Mouse (Mus musculus): ENCODE data around the gene S100pbp. TPM values are rescaled to one million over a fixed set of nuclear protein-coding genes. Genes with fewer than 3 reads are reported as not detected.

Gene S100pbp
- total and polyA plus RNA-seq, 2 experiments from 2014 or later: 16.9 to 35.9 TPM

DNA sequence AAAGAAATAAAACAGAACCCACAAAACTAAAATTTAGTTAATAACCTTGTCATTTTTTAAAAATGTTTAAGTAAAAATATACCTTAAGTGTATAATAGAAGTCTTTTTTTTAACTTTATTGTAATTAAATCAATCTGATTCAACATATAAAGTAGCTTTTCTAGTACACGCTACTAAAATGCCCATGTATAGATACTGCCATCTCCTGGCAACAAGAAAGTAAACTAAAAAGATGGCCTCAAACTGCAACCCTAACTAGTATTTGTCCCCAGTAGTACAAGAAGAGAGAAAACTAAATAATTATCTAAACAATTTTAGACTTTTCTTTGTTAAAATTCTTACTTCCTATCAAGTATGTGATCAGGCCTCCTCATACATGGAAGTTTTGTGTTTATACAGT lies 10.0 kb downstream of the S100pbp start:
- Histone ChIP-seq H3K27me3 (ENCODE audit: insufficient read depth, low read length) (no peaks in the 10 kb centered on the region), H3K36me3 (ENCODE audit: insufficient read depth, low read length) (peaks cover 26% of the 10 kb centered on the region; the same call in 1 of the 2 replicates), H3K9me3 (ENCODE audit: low read length) (no peaks in the 10 kb centered on the region), H3K9ac (replicated peaks; ENCODE audit: low read length) (no peak overlapping the region), H3K27ac (no peak overlapping the region), H3K4me2 (ENCODE audit: low read depth, low read length) (no peak overlapping the region), H3K4me3 (ENCODE audit: low read length) (no peak overlapping the region), H3K4me1 (ENCODE audit: insufficient read depth, low read length) (no peaks in the 10 kb centered on the region)
- DNase-seq (ENCODE audit: low spot score) (peak; percentile 52), ATAC-seq (no peak)
- WGBS: 22% methylated on average over 1 of the region's 1 CpGs
- TF ChIP-seq CTCF (IDR thresholded peaks at IDR 0.05; ENCODE audit: low read depth): peak; percentile 60

DNA sequence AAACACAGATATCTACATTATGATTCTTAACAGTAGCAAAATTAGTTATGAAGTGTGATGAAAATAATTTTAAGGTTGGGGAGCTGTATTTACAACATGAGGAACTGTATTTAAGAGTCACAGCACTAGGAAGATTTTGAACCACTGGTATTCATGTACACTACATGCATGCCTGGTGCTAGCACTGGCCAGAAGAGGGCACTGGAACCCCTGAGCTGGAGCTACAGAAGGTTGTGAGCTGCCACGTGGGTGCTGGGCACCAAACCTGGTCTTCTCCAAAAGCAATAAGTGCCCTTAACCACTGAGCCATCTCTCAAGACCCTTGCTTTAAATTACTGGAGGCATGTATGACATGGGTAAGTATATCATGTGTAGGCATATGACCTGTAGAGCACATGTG lies 17.0 kb downstream of the S100pbp start:
- DNase-seq (ENCODE audit: low spot score): no peak
- ATAC-seq: no peak
- H3K4me1 ChIP-seq (ENCODE audit: insufficient read depth, low read length): no peaks in the 10 kb centered on the region
- no peaks in the 10 kb centered on the region for H3K27me3 ChIP-seq (ENCODE audit: insufficient read depth, low read length)
- H3K27ac ChIP-seq: no peak overlapping the region
- H3K4me2 ChIP-seq (ENCODE audit: low read depth, low read length): no peak overlapping the region
- H3K4me3 ChIP-seq (ENCODE audit: low read length): no peak overlapping the region
- H3K9ac ChIP-seq (replicated peaks; ENCODE audit: low read length): no peak overlapping the region
- 73% methylated on average over 1 of the region's 1 CpGs for WGBS
- no peak for TF ChIP-seq CTCF (IDR thresholded peaks at IDR 0.05; ENCODE audit: low read depth)
- H3K9me3 ChIP-seq (ENCODE audit: low read length): no peaks in the 10 kb centered on the region
- H3K36me3 ChIP-seq (ENCODE audit: insufficient read depth, low read length): peaks cover 30% of the 10 kb centered on the region

DNA sequence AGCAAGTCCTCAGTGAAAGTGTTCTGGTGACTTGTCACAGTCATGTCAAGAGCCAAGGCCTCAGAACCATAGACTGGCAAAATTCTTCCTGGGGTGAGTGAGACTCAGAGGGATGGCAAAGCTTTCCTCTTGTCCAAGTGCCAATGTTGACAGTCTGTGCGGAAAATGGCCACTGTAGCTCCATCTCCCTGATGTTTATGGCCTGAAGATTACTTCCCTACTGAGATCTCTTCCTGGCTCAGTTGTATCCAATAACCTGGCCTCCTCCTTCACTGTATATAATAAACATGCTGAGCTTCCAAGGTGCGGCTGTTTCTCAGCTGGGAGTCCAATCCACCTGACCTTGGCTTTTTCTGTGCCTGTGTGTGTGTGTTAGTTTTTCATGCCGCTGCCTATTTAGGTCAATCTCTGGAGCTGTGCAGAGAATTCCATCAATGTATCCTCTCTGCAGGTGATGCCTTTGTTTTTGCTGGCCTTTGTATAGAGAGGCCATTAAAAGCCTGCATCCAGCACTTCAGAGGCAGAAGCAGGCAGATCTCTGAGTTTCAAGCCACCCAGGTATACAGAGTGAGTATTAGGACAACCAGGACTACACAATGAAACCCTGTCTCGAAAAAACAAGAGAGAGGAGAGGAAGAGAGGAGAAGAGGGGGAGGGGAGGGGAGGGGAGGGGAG lies 27.8 kb downstream of the S100pbp start:
- Histone ChIP-seq H3K4me2 (ENCODE audit: low read depth, low read length) (no peak overlapping the region), H3K4me3 (ENCODE audit: low read length) (no peak overlapping the region), H3K27me3 (ENCODE audit: insufficient read depth, low read length) (no peaks in the 10 kb centered on the region), H3K9ac (replicated peaks; ENCODE audit: low read length) (no peak overlapping the region), H3K4me1 (ENCODE audit: insufficient read depth, low read length) (no peaks in the 10 kb centered on the region), H3K27ac (no peak overlapping the region), H3K36me3 (ENCODE audit: insufficient read depth, low read length) (0 out of 2 replicates have a peak, but pooled peaks cover 3% of the 10 kb centered on the region), H3K9me3 (ENCODE audit: low read length) (no peaks in the 10 kb centered on the region)
- WGBS: 79% methylated on average over 4 of the region's 4 CpGs
- TF ChIP-seq CTCF (IDR thresholded peaks at IDR 0.05; ENCODE audit: low read depth): no peak
- DNase-seq (ENCODE audit: low spot score): no peak
- ATAC-seq: no peak

DNA sequence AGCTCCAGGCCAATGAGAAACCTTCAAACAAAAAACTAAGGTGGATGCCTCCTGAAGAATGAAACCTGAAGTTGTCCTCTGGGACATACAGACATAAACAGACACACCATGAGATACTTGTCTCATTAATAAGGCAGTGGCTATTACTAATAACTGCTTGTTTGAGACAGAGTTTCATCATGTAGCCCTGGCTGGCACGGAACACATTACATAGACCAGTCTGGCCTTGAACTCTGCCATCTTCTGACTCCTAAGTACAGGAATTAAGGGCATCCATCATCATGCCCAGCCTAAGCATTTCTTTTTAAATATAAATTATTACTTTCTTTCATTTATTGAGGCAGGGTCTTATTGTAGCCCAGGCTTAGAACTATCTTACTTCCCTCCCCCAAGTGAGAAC lies 28.5 kb downstream of the S100pbp start:
- Histone ChIP-seq H3K4me2 (ENCODE audit: low read depth, low read length) (no peak overlapping the region), H3K27me3 (ENCODE audit: insufficient read depth, low read length) (no peaks in the 10 kb centered on the region), H3K36me3 (ENCODE audit: insufficient read depth, low read length) (0 out of 2 replicates have a peak, but pooled peaks cover 3% of the 10 kb centered on the region), H3K27ac (no peak overlapping the region), H3K4me1 (ENCODE audit: insufficient read depth, low read length) (no peaks in the 10 kb centered on the region), H3K9ac (replicated peaks; ENCODE audit: low read length) (no peak overlapping the region), H3K4me3 (ENCODE audit: low read length) (no peak overlapping the region), H3K9me3 (ENCODE audit: low read length) (no peaks in the 10 kb centered on the region)
- no peak for ATAC-seq
- 90% methylated on average over 1 of the region's 1 CpGs for WGBS
- DNase-seq (ENCODE audit: low spot score): no peak
- TF ChIP-seq CTCF (IDR thresholded peaks at IDR 0.05; ENCODE audit: low read depth): no peak

DNA sequence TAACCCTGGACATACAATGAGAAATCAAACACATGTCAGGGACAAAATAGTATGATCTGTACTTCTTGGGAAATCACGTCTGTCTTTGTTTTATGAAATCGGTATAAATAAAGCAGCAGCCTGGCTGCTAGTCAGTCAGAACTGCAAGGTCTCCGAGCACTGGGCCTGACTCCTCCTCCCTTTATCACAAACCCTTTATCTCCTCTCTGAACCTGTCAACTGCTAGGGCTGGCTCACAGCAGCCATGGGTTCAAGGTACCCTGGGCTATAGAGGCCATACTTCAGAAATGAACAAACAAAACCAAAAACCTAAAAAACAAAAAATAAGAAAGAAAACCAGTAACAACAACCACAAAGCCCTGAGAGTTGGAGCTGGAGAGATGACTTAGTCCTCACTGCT lies 31.0 kb downstream of the S100pbp start:
- Histone ChIP-seq H3K27me3 (ENCODE audit: insufficient read depth, low read length) (no peaks in the 10 kb centered on the region), H3K27ac (no peak overlapping the region), H3K36me3 (ENCODE audit: insufficient read depth, low read length) (peaks cover 16% of the 10 kb centered on the region; the same call in 1 of the 2 replicates), H3K4me1 (ENCODE audit: insufficient read depth, low read length) (no peaks in the 10 kb centered on the region), H3K4me3 (ENCODE audit: low read length) (no peak overlapping the region), H3K9ac (replicated peaks; ENCODE audit: low read length) (no peak overlapping the region), H3K4me2 (ENCODE audit: low read depth, low read length) (no peak overlapping the region), H3K9me3 (ENCODE audit: low read length) (no peaks in the 10 kb centered on the region)
- WGBS: 68% methylated on average over 3 of the region's 3 CpGs
- DNase-seq (ENCODE audit: low spot score) (no peak), ATAC-seq (no peak)
- no peak for TF ChIP-seq CTCF (IDR thresholded peaks at IDR 0.05; ENCODE audit: low read depth)

DNA sequence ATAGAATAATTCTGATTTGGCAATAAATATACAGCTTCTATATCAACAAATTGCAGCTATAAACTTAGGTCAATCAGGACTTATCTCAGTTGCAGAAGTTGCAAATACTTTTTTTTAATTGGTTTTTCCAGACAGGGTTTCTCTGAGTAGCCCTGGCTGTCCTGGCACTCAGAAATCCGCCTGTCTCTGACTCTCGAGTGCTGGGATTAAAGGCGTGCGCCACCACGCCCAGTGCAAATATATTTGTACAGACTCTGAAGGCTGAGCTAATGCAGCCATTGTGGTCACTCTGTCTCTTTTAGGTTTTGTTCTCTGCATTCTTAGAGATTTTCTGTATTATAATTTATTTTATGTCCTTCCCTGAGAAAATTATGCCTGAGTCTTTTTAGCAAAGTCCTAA lies 32.0 kb downstream of the S100pbp start:
- ATAC-seq (no peak), DNase-seq (ENCODE audit: low spot score) (no peak)
- no peak overlapping the region for H3K9ac ChIP-seq (replicated peaks; ENCODE audit: low read length)
- no peak overlapping the region for H3K4me3 ChIP-seq (ENCODE audit: low read length)
- TF ChIP-seq CTCF (IDR thresholded peaks at IDR 0.05; ENCODE audit: low read depth): no peak
- H3K9me3 ChIP-seq (ENCODE audit: low read length): no peaks in the 10 kb centered on the region
- H3K4me1 ChIP-seq (ENCODE audit: insufficient read depth, low read length): no peaks in the 10 kb centered on the region
- no peak overlapping the region for H3K4me2 ChIP-seq (ENCODE audit: low read depth, low read length)
- H3K27me3 ChIP-seq (ENCODE audit: insufficient read depth, low read length): no peaks in the 10 kb centered on the region
- 90% methylated on average over 5 of the region's 5 CpGs for WGBS
- H3K36me3 ChIP-seq (ENCODE audit: insufficient read depth, low read length): peaks cover 19% of the 10 kb centered on the region; the same call in 1 of the 2 replicates
- no peak overlapping the region for H3K27ac ChIP-seq

DNA sequence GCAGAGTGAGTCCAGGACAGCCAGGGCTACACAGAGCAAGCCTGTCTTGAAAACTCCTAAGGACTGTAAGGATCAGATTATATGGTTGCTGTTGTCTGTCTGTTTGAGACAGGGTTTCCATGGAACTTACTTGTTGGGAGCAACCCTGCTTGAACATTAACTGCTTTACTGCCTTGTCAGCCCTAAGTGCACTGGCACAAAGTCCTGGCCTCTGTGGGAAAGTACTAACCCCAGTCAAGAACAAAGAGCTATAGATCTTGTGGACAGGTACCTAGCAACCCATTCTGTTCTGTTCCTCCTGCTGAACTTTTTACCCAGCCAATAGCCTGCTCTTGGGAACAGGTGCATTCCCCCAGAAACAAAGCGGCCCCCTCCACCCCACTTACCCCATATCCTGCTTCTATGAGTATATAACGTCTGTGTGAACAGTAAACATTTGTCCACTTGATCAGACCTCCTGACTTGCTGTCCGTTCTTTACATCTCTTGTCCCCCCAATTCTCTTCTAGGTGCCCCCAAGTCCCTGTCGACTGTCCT lies 38.2 kb downstream of the S100pbp start:
- DNase-seq (ENCODE audit: low spot score) (no peak), ATAC-seq (no peak)
- H3K27me3 ChIP-seq (ENCODE audit: insufficient read depth, low read length): no peaks in the 10 kb centered on the region
- H3K9ac ChIP-seq (replicated peaks; ENCODE audit: low read length): no peak overlapping the region
- 79% methylated on average over 4 of the region's 4 CpGs for WGBS
- peaks cover 38% of the 10 kb centered on the region for H3K36me3 ChIP-seq (ENCODE audit: insufficient read depth, low read length)
- no peak overlapping the region for H3K4me2 ChIP-seq (ENCODE audit: low read depth, low read length)
- no peaks in the 10 kb centered on the region for H3K9me3 ChIP-seq (ENCODE audit: low read length)
- no peak overlapping the region for H3K4me3 ChIP-seq (ENCODE audit: low read length)
- H3K27ac ChIP-seq: no peak overlapping the region
- no peak for TF ChIP-seq CTCF (IDR thresholded peaks at IDR 0.05; ENCODE audit: low read depth)
- H3K4me1 ChIP-seq (ENCODE audit: insufficient read depth, low read length): no peaks in the 10 kb centered on the region
